Mouse (Mus musculus) 416B (cell line): Measurements from ENCODE around the gene Phkb.

Experiments used
- DNase-seq: peaks from one replicate; pipeline ENCODE4 v3.0.0; 2011; ENCODE audit warnings: low read depth

The Phkb gene

DNA sequence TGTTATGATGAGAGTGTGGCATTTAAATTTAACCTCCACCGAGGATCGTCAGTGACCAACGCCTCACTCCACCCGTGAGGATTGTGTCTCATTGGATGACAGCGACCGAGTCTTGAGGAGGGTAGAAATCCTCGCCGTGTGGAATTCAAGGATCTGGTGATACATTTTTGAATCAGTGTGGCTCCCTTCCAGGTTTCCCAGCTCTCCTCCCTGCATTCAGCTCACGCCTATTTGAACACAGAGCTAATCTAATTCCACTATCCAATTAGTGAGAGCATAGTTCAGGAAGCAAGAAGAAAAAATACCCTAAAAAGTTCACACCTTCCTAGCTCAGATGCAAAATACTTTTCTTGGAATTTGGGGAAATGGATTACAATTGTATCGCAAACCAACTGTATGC, 249.9 kb downstream of the Phkb start:
- no peak for DNase-seq
